ENCODE assay signal across 8 mouse cellular contexts in the genomic region with DNA sequence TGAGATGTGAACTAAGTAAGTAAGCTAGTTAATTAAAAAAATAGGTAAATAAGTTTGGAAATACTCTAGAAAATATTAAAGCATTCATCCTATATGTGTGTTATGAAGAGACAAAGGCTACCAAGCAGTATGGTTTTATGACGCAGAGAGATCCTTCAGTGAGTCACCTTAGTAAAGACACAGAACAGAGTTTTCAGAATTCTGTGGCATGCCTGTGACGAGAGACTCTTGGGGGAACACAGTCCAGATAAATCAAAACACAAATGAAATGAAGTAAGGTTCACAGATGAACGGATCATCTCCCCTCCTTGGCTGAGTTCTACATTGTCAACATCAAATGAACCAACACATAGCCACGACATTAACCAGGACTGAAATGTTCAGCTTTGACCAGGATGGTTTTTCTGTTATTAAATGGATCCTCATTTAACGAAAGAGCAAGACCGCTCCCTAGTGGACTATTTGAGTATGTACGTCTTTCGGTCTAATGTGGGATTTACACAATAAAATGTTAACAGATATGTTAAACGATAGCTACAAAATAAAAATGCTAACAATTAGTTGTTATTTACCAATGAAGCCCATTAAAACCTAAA.
A peak's percentile ranks its signal among the peaks of the same experiment; 100 is the strongest.
DNase-seq lines count a peak whose midpoint lies in the region; ATAC-seq and TF ChIP-seq lines count a peak whose summit lies in the region.

No protein-coding gene starts in this region.

- H3K79me2 ChIP-seq in CH12.LX (replicated peaks; ENCODE audit: control insufficient read depth, extremely low read depth, insufficient read depth, poor library complexity, severe bottlenecking), result no peaks in the 10 kb centered on the region

- TF ChIP-seq POLR2A in CH12.LX (IDR thresholded peaks at IDR 0.05; ENCODE audit: low read depth, low read length), result no peak

- no peak overlapping the region for H3K4me2 ChIP-seq in heart, postnatal 0 days (ENCODE audit: low read depth, low read length)
- H3K4me2 ChIP-seq in CH12.LX (ENCODE audit: insufficient read depth, low read depth, poor library complexity, severe bottlenecking), result no peak overlapping the region
- no peak overlapping the region for H3K4me2 ChIP-seq in hindbrain, postnatal 0 days (ENCODE audit: low read depth, low read length)

- no peak overlapping the region for H3K27ac ChIP-seq in heart, postnatal 0 days (ENCODE audit: low read depth)
- H3K27ac ChIP-seq in CH12.LX (ENCODE audit: insufficient read depth, low read depth), result no peak overlapping the region
- H3K27ac ChIP-seq in hindbrain, postnatal 0 days, result no peak overlapping the region

- no peak overlapping the region for H3K9ac ChIP-seq in heart, postnatal 0 days (replicated peaks; ENCODE audit: low read depth, low read length)
- no peak overlapping the region for H3K9ac ChIP-seq in CH12.LX (ENCODE audit: insufficient read depth, low read depth)
- H3K9ac ChIP-seq in hindbrain, postnatal 0 days (replicated peaks; ENCODE audit: low read length), result no peak overlapping the region

- in situ Hi-C loops in CH12.LX (cut with MboI; ENCODE audit: low pct_ligation_motif_present, low pct_unique_long_range_greater_than_20kb, low sequenced_read_pairs), result no loop called here

- TF ChIP-seq EP300 in heart, postnatal 0 days (IDR thresholded peaks at IDR 0.05; ENCODE audit: low read depth), result no peak
- no peak for TF ChIP-seq EP300 in CH12.LX (IDR thresholded peaks at IDR 0.05; ENCODE audit: low read length)

- no peaks in the 10 kb centered on the region for H3K36me3 ChIP-seq in heart, postnatal 0 days (replicated peaks; ENCODE audit: control insufficient read depth, insufficient read depth, low read length)
- no peaks in the 10 kb centered on the region for H3K36me3 ChIP-seq in CH12.LX (replicated peaks in 1 of 2; ENCODE audit: control insufficient read depth in 1 of 2, insufficient read depth in 1 of 2, low read length in 1 of 2)
- H3K36me3 ChIP-seq in hindbrain, postnatal 0 days (ENCODE audit: insufficient read depth, low read length), result no peaks in the 10 kb centered on the region

- peak; percentile 92 for TF ChIP-seq RAD21 in CH12.LX (IDR thresholded peaks at IDR 0.05; ENCODE audit: low read depth, low read length)

- dilution Hi-C loops in CH12.LX (cut with MboI; ENCODE audit: extremely low pct_ligation_motif_present, extremely low pct_unique_long_range_greater_than_20kb, low sequenced_read_pairs), result no loop called here

- no peaks in the 10 kb centered on the region for H3K9me3 ChIP-seq in heart, postnatal 0 days (replicated peaks; ENCODE audit: control insufficient read depth, low read length)
- no peaks in the 10 kb centered on the region for H3K9me3 ChIP-seq in CH12.LX (replicated peaks; ENCODE audit: low read length)
- H3K9me3 ChIP-seq in hindbrain, postnatal 0 days (ENCODE audit: low read length), result no peaks in the 10 kb centered on the region

- TF ChIP-seq CTCF in heart, postnatal 0 days (IDR thresholded peaks at IDR 0.05; ENCODE audit: low read depth), result peak; percentile 76
- peak; percentile 30 to 80; a peak in 2 of 4 replicates for TF ChIP-seq CTCF in CH12.LX (conservative IDR thresholded peaks at IDR 0.05 in 1 of 2, IDR thresholded peaks at IDR 0.05 in 1 of 2; ENCODE audit: low read depth in 2 of 2, low read length in 2 of 2)
- TF ChIP-seq CTCF in hindbrain, postnatal 0 days (IDR thresholded peaks at IDR 0.05; ENCODE audit: low read depth), result peak; percentile 83

- 18% methylated on average over 9 of the region's 9 CpGs for whole genome bisulfite sequencing in heart, postnatal 0 days
- 21% methylated on average over 9 of the region's 9 CpGs for WGBS in hindbrain, postnatal 0 days

- no peak overlapping the region for H3K4me3 ChIP-seq in heart, postnatal 0 days (ENCODE audit: low read depth, low read length)
- H3K4me3 ChIP-seq in CH12.LX (replicated peaks in 1 of 3; ENCODE audit: low read depth in 2 of 3, low read length in 2 of 3, poor library complexity in 1 of 3), result no peak overlapping the region
- H3K4me3 ChIP-seq in hindbrain, postnatal 0 days (ENCODE audit: low read length), result no peak overlapping the region

- peak; percentile 54 for DNase-seq in heart, postnatal 0 days (ENCODE audit: low spot score)
- DNase-seq in heart, adult 9 months (ENCODE audit: low spot score in 2 of 2), result no peak
- DNase-seq in CH12.LX (ENCODE audit: extremely low read depth), result peak; percentile 66
- peak; percentile 41 to 50 for DNase-seq in cerebellum, postnatal 14 days
- DNase-seq in hindbrain, postnatal 0 days (ENCODE audit: low spot score), result peak; percentile 88
- peak; percentile 58 for DNase-seq in mesoderm, embryonic 11.5 days (ENCODE audit: low read depth, low spot score)
- no peak for DNase-seq in thymus, postnatal 25 days
- DNase-seq in gastrocnemius, postnatal 10 days, result no peak

- H3K27me3 ChIP-seq in heart, postnatal 0 days (ENCODE audit: control insufficient read depth, insufficient read depth, low read length), result no peaks in the 10 kb centered on the region
- H3K27me3 ChIP-seq in CH12.LX (replicated peaks), result no peaks in the 10 kb centered on the region
- H3K27me3 ChIP-seq in hindbrain, postnatal 0 days (ENCODE audit: insufficient read depth, low read length), result no peaks in the 10 kb centered on the region

- ATAC-seq in heart, postnatal 0 days (ENCODE audit: insufficient read depth, low read depth), result no peak
- peak; percentile 55 for ATAC-seq in hindbrain, postnatal 0 days

- H3K4me1 ChIP-seq in heart, postnatal 0 days (ENCODE audit: control insufficient read depth, insufficient read depth), result no peaks in the 10 kb centered on the region
- H3K4me1 ChIP-seq in CH12.LX (ENCODE audit: control insufficient read depth in 1 of 2, insufficient read depth in 2 of 2), result no peaks in the 10 kb centered on the region
- H3K4me1 ChIP-seq in hindbrain, postnatal 0 days (ENCODE audit: insufficient read depth, low read length), result no peaks in the 10 kb centered on the region

TF ChIP-seq in CH12.LX, 34 proteins besides CTCF, POLR2A, EP300 and RAD21:
- peak; percentile 61 for TF ChIP-seq SMC3 (IDR thresholded peaks at IDR 0.05; ENCODE audit: low read depth, low read length)
- TF ChIP-seq ZC3H11A (IDR thresholded peaks at IDR 0.05; ENCODE audit: low read depth, low read length), result peak; percentile 22; the same call in 1 of the 2 replicates
- no peak for TF ChIP-seq MYC (IDR thresholded peaks at IDR 0.05; ENCODE audit: low read depth, low read length)
TF ChIP-seq in CH12.LX: peak in this region for 2.

Comparison
In these comparisons a context has a peak if more than half of its experiments do, and no peak if none do; other contexts are left out.
1. DNase-seq: peak in heart, postnatal 0 days (single experiment), CH12.LX (single experiment), cerebellum, postnatal 14 days (2 of 2), hindbrain, postnatal 0 days (single experiment) and mesoderm, embryonic 11.5 days (single experiment); none in heart, adult 9 months (0 of 2), thymus, postnatal 25 days (single experiment) and gastrocnemius, postnatal 10 days (single experiment).
2. Peak in every context shown above with its lines, with median percentiles within 50 percentile points of each other: CTCF ChIP-seq.